Mouse (Mus musculus) stomach, embryonic 16.5 days (tissue): ENCODE data around the gene Sh3d21. TPM values are rescaled to one million over a fixed set of nuclear protein-coding genes. Genes with fewer than 3 reads are reported as not detected.
A peak's percentile ranks its signal among the peaks of the same experiment; 100 is the strongest.

ENCODE experiments used
- ATAC-seq: fragments of 200-750 bp; cut with Nextera tagmentation; 2 replicates; pipeline ENCODE4 v1.8.0; 2017; ENCODE audit warnings: moderate number of reproducible peaks, moderate TSS enrichment; ENCODE audit not compliant: insufficient read depth, low FRiP score
- H3K27ac ChIP-seq: fragments of 300-500 bp; sonication (generic); 2 replicates; pipeline ENCODE4 v1.5.1; 2014; ENCODE audit warnings: low read length
- H3K27me3 ChIP-seq: fragments of 300-500 bp; sonication (generic); 2 replicates; pipeline ENCODE4 v1.6.1; 2014; ENCODE audit warnings: low read length, control low read depth, mixed read lengths; ENCODE audit not compliant: control insufficient read depth, insufficient read depth
- H3K36me3 ChIP-seq: fragments of 300-500 bp; sonication (generic); 2 replicates; pipeline ENCODE4 v1.6.1; 2014; ENCODE audit warnings: low read length; ENCODE audit not compliant: control insufficient read depth, insufficient read depth
- H3K4me1 ChIP-seq: fragments of 300-500 bp; sonication (generic); 2 replicates; pipeline ENCODE4 v1.6.1; 2014; ENCODE audit warnings: low read length, control low read depth, mixed read lengths; ENCODE audit not compliant: control insufficient read depth, insufficient read depth
- H3K4me2 ChIP-seq: fragments of 300-500 bp; sonication (generic); 2 replicates; pipeline ENCODE4 v1.6.1; 2014; ENCODE audit warnings: low read depth, low read length, mixed read lengths
- H3K4me3 ChIP-seq: fragments of 300-500 bp; sonication (generic); replicated peaks from 2 replicates; pipeline ENCODE4 v1.5.1; 2014; ENCODE audit warnings: mild to moderate bottlenecking, low read length
- H3K9ac ChIP-seq: fragments of 300-500 bp; sonication (generic); 2 replicates; pipeline ENCODE4 v1.6.1; 2014; ENCODE audit warnings: low read length
- H3K9me3 ChIP-seq: fragments of 300-500 bp; sonication (generic); replicated peaks from 2 replicates; pipeline ENCODE4 v1.6.1; 2016; ENCODE audit warnings: low read length, control low read depth; ENCODE audit not compliant: control insufficient read depth
- WGBS: fragments of 180-500 bp; shearing (Covaris S2); extraction: QIAGEN DNeasy Blood & Tissue Kit; methylation state at CpG from one replicate; pipeline ENCODE4 v1.1.7; 2014; 5-methylcytosine and 5-hydroxymethylcytosine counted together
- polyA plus RNA-seq: library from polyadenylated mRNA; unstranded; fragments of >200 nt; fragmentation: Nextera tagmentation; extraction: Ambion mirVana; gene quantifications from 2 replicates; pipeline ENCODE4 v1.2.1, GENCODE M21; 2015

The Sh3d21 gene
- polyA plus RNA-seq, result 7.3 and 8.6 TPM in 2 replicates

DNA sequence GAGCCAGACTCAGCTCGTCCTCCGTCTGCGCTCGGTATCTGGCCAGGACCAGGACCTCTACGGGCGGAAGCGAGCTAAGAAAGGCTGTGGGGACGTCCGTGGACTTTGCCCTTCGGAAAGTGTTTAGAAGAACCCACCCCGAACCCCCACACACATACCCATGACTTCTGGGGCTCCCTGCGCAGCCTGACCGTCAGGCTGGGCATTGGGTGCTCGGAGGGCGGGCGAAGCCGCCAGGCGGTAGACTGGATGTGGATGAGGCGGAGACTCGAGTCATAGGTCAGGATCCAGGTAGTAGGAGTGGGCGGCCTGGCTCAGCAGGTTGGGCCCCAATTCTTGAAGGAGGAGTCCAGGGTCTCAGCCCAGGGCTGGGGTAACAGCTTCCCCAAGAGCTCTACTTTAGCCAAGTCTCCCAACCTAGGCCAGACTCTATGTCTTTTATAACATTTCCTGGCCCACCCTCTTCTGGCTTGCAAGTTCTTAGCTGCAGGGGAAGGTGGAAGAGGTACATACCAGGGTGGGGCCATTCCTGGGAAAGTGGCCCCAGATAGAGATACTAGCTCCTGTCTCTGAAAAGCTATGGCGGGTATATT is at the start of gene Sh3d21:
Gene Sh3d21, minus strand, starts transcription at position 425 of the 593 bp plus-strand sequence.
- Histone ChIP-seq H3K9me3 (no peaks in the 10 kb centered on the region), H3K4me1 (peaks cover 10% of the 10 kb centered on the region), H3K36me3 (no peaks in the 10 kb centered on the region), H3K27ac (peak within 1 kb of the TSS; percentile 94), H3K4me2 (peak within 1 kb of the TSS; percentile 91), H3K27me3 (no peaks in the 10 kb centered on the region), H3K9ac (peak within 1 kb of the TSS; percentile 82), H3K4me3 (peak within 1 kb of the TSS; percentile 54)
- WGBS, result 4% methylated on average over 22 of the region's 22 CpGs
- ATAC-seq, result peak; percentile 51

GRCm38 (mm10) chr4:126207081-126207480 is 43.8 kb upstream of the Sh3d21 start:
- Histone ChIP-seq H3K4me2 (no peak overlapping the region), H3K27ac (no peak overlapping the region), H3K36me3 (no peaks in the 10 kb centered on the region), H3K9ac (no peak overlapping the region), H3K4me3 (no peak overlapping the region), H3K4me1 (no peaks in the 10 kb centered on the region), H3K27me3 (no peaks in the 10 kb centered on the region), H3K9me3 (no peaks in the 10 kb centered on the region)
- no peak for ATAC-seq
- WGBS, result 50% methylated on average over 6 of the region's 6 CpGs

DNA sequence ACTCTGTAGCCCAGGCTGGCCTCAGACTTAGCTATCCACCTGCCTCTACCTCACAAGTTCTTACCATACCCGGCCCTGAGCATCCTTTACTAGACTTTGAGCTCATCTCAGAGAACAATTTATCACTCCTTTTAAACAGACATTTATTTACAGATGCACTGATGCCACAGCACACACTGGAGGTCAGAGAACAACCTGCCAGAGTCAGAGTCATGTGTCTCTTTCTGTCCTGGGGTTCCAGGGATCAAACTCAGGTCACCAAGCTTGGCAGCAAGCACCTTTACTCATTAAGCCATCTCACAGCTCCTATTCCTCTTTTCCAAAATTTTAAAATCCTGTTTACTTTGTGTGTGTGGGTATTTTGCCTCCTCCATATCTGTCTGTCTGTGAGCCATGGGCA is 42.1 kb upstream of the Sh3d21 start:
- no peaks in the 10 kb centered on the region for H3K9me3 ChIP-seq
- H3K27ac ChIP-seq, result no peak overlapping the region
- H3K9ac ChIP-seq, result no peak overlapping the region
- H3K4me1 ChIP-seq, result peaks cover 8% of the 10 kb centered on the region
- no peaks in the 10 kb centered on the region for H3K27me3 ChIP-seq
- 88% methylated on average over 1 of the region's 1 CpGs for WGBS
- ATAC-seq, result no peak
- H3K4me3 ChIP-seq, result no peak overlapping the region
- no peak overlapping the region for H3K4me2 ChIP-seq
- H3K36me3 ChIP-seq, result no peaks in the 10 kb centered on the region

DNA sequence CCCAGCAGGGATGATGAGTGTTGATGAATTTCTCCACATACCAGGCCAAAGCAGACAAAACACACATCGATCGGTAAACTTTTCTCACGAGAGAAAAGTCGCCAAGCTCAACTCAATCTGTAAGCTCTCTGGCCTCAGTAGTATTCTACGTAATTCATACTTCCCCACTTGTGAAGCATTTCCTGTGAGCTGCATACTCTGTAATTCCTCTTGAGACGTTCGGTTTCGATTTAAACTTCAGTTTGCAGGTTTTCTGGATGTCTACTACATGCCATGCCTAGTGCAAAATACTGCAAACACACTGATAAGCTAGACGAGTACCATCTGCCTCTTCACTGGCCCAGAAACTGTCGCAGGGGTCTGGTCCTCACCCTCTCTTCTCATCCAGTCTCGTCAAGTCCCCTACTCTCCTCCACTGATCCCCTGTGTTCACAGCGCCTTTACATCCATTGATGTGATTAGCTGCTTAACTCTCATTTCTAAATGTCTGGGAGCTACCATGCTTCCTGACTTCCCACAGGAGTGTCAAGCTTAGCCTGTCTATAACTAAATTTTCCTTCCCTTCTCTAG is 41.5 kb upstream of the Sh3d21 start:
- WGBS, result 60% methylated on average over 12 of the region's 12 CpGs
- no peak overlapping the region for H3K4me3 ChIP-seq
- ATAC-seq, result no peak

DNA sequence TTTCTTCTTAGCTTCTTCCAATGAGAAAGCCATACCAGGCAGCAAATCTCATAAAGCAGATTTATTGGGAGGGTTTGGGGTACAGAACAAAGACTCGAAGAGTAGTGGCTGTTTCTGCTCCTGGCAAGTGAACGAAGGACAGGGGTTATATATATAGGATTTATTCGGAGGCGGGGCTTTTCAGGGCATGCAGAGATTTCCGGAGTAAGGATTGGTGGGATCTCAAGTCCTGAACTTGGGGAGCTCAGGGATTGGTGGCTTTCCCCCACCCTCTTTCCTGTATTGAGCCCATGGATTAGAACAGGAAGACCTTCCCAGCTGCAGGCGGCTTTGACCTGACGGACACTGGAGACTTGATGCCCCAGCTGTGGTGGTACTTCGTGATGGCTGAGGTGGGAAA is 40.7 kb upstream of the Sh3d21 start:
- ATAC-seq, result no peak
- Histone ChIP-seq H3K9me3 (no peaks in the 10 kb centered on the region), H3K4me3 (no peak overlapping the region), H3K4me1 (peaks cover 18% of the 10 kb centered on the region), H3K27me3 (no peaks in the 10 kb centered on the region), H3K9ac (no peak overlapping the region), H3K36me3 (no peaks in the 10 kb centered on the region), H3K27ac (peak overlapping the region; percentile 96; the same call in 1 of the 2 replicates), H3K4me2 (no peak overlapping the region)
- WGBS, result 75% methylated on average over 8 of the region's 8 CpGs

More for the DNA sequence above, 41.5 kb upstream of the Sh3d21 start:
- Histone ChIP-seq H3K36me3 (no peaks in the 10 kb centered on the region), H3K9ac (no peak overlapping the region), H3K27ac (no peak overlapping the region), H3K4me1 (peaks cover 14% of the 10 kb centered on the region), H3K4me2 (no peak overlapping the region), H3K27me3 (no peaks in the 10 kb centered on the region), H3K9me3 (no peaks in the 10 kb centered on the region)

- Histone ChIP-seq H3K27ac (peak overlapping the region; percentile 96), H3K9ac (peak overlapping the region; percentile 77), H3K4me1 (peaks cover 20% of the 10 kb centered on the region), H3K9me3 (no peaks in the 10 kb centered on the region), H3K4me3 (peak overlapping the region; percentile 81), H3K4me2 (peak overlapping the region; percentile 72), H3K27me3 (no peaks in the 10 kb centered on the region), H3K36me3 (no peaks in the 10 kb centered on the region)
- ATAC-seq, result no peak
- 74% methylated on average over 10 of the region's 10 CpGs for WGBS
These were observed 40.1 kb upstream of the Sh3d21 start for GRCm38 (mm10) chr4:126203336-126203895.

DNA sequence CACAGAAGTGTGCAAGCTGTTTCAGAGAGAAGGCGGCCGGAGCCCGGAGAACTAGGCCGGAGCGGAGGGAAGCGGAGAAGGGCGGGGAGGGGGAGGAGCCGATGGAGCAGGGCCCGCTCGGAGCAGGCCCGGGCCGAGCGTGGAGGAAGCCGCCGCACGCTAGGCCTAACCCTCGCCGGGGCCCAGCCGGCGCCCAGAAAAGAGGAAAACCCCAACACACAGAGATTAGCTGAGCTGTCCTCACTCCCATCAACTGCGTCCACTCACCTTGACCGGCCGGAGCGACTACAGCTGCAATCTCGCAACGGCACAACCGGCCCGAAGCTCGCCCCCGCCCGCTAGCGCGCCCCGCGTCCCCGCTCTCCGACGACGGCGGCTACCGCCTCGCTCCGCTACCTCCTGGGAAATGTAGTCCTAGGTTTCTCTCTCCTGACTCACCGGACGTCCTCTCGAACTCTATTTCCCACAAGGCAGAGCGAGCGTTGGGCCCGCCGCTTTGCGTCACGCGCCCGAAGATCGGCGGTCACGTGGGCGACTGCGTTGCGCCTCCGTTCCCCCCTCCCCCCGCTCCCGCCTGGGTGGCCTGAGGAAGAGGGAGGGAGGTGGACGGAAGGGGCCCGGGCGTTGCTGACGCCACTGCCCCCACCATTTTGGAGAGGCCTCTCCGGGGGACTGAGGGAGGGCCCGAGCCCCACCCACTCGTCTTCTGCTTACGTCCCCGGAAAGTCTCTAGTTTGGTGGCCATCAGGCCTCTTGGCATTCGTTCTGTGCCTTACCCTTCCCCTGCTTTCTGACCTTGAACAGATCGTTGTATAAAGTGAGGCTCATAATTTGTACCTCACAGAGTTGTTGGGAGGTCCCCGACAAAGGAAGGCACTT is 39.3 kb upstream of the Sh3d21 start, which contains the start of gene Thrap3:
Gene Thrap3, minus strand, starts transcription at position 458 of the 879 bp plus-strand sequence.
- Histone ChIP-seq H3K27me3 (no peaks in the 10 kb centered on the region), H3K4me3 (peak within 1 kb of the TSS; percentile 81), H3K4me1 (peaks cover 27% of the 10 kb centered on the region), H3K4me2 (peak within 1 kb of the TSS; percentile 86), H3K27ac (peak within 1 kb of the TSS; percentile 96), H3K9ac (peak within 1 kb of the TSS; percentile 85), H3K36me3 (no peaks in the 10 kb centered on the region), H3K9me3 (no peaks in the 10 kb centered on the region)
- WGBS, result under 1% methylated on average over 72 of the region's 75 CpGs
- ATAC-seq, result peak; percentile 99

DNA sequence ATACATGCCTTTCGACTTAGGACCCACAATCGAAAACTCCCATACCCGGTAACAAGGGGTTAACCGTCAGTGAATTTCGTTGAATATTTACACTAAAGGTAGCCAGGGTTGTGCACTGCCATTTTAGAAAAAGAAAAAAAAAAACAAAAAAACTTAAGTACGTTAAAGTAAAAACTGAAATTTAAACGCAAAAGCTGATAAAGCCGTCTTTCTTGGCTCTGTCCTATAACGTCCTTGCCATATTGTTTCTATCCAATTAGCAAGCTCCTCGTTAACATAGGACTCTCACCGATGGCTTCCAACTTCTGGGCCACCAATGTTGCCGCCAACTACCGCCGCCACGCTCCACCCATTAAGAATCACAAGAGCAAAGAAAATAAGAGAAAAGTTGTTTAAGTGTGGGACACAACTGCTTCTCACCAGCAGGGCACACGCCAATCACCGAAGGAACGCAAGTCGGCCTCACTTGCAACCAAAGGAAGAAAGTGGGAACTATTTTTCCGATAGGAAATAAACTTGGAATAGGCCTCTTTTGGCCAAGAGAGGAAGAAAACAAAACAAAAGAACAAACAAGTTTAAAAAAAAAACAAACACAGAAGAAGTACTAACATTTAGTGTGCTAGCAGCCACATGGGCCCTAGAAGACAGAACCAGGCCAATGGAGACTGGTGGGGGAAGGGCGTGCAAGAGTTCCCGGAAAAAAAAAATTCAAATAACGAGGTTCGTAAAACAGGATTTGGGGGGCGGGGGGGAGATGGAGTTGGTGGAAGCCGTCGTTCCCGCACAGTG is 38.4 kb upstream of the Sh3d21 start:
- H3K27ac ChIP-seq, result peak overlapping the region; percentile 93
- H3K4me3 ChIP-seq, result peak overlapping the region; percentile 81
- no peak for ATAC-seq
- H3K4me2 ChIP-seq, result peak overlapping the region; percentile 86
- H3K36me3 ChIP-seq, result no peaks in the 10 kb centered on the region
- no peaks in the 10 kb centered on the region for H3K27me3 ChIP-seq
- H3K9me3 ChIP-seq, result no peaks in the 10 kb centered on the region
- WGBS, result under 1% methylated on average over 28 of the region's 28 CpGs
- H3K4me1 ChIP-seq, result peaks cover 28% of the 10 kb centered on the region
- H3K9ac ChIP-seq, result peak overlapping the region; percentile 85
